Mouse (Mus musculus): ENCODE results near the gene Cdca8.

DNA sequence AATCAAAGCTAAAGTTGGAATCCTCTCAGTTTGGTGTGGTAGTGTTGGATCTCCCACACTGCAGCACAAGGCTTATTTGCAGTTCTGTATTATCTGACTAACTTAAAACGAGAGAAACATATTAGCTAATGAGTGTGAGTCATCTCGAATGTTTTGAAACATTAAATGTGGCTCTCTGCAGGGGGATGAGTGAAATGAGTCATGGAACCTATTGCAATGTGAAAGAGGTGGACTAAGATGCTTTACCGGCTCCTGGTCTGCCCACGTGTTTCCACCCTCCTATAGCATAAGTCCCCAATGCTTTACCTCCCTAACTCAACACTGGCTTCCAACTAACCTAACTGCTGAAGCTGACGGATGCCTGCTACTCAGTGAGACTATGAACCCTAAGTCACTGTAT, 11.0 kb downstream of the Cdca8 start:
- TF ChIP-seq GATA1 (IDR thresholded peaks at IDR 0.05; ENCODE audit: borderline replicate concordance, low read length) (no peak), FLI1 (IDR thresholded peaks at IDR 0.05; ENCODE audit: low read length) (no peak)

Data from megakaryocyte, embryonic 14.5 days (primary cell).